Mouse (Mus musculus): ENCODE results near the gene Gm2174.

The Gm2174 gene

DNA sequence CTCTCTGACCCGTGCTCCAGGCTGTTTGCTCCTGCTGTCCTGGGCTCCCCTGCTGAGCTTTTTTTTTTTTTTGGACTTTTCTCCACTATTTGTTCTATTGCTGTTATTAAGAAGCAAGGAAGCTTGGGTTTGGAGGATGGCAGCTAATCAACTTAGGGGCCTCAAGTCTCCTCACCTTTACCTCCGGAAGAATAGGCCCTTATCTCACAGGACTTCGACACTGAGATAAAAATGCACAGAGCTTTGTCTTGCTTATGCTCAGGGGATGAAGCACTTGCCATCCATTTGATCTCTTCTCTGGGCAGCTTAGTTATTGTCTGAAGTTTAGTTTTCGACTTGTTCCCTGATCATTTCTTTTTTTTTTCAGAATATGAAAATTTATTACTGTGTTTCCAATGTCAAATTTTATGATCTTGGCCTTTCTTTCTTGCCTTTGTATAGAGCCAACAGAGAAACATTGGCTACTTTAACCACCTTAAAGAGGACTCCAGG lies at the start of gene Gm2174:
TSS of gene Gm2174 (plus strand) at position 442 of the 492 bp plus-strand sequence.
- in situ Hi-C loops (cut with MboI, MseI), result no loop called here

DNA sequence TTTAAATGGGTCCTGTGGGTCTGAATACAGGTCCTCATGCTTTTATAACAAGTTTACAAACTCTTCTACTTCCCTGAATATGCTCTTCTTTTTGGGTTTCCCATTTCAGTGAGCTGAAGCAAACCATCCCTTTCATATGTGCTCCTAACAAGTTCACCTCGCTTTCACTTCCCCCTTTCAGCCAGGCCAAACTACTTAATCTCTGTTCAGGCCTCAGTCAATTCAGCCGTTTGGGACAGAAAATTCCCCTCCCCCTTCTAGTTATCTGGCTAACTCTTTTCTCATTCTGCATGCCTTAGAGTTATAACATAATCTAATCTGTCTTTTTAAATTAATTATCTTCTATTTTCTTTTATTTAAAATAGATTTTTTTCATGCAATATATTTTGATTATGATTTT lies 43.1 kb upstream of the Gm2174 start:
- in situ Hi-C loops (cut with MboI, MseI), result no loop called here

DNA sequence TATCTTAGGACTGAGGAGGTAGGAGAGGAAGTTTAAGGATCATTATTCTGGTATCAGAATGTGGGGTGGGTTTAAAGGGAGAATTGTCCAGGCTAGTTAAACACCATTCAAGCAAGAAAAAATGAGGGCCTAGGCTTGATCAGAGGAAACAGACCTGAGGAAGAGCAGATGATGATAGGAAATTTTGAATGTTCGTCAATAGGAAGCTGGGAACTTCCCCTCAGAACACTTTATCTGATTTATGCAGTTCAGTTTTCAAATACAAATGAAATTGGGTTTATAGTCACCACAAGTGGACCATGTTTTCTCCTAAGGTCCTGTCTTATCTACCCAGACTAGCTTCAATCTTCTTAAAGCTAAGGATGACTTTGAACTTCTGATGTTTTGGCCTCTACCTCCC lies 42.3 kb upstream of the Gm2174 start:
- in situ Hi-C loops (cut with MboI, MseI), result no loop called here

DNA sequence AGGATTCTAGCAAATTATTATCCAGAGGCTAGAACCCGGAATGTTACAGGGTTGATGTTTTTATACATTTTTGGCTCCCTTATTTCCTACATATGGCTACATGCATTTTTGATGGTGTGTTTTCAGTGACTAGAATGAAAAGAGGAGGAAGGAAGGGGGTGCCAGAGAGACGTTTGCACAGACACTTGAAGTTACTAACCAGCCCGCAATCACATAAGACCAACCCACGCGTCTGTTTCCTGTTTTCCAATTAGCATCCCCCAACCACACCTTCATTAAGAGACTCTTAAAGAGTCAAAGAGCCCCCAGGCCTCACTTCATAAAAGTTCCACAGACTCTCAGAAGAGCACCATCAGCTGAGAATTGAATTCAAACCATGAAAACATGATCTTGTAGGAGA lies 41.6 kb upstream of the Gm2174 start:
- in situ Hi-C loops (cut with MboI, MseI), result no loop called here

DNA sequence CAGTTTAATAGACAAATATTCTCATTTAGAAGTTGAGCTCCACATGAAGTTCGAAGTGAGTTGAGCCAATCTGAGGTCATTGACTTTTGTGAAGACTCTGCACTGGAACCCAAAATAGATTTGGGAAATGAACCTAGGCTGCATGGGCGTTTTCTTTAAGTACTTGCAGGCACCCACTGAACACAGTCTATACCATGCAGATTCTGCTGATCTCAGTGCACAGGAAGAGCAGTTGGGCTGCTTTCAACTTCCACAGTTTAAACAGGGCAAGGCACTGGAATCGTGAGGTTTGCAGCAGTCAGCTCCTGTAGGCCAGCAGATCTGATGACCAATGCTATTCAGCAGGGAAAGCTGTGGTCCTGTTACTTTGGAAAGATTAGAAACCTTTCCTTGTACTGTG lies 31.5 kb upstream of the Gm2174 start:
- in situ Hi-C loops (cut with MboI, MseI), result no loop called here

DNA sequence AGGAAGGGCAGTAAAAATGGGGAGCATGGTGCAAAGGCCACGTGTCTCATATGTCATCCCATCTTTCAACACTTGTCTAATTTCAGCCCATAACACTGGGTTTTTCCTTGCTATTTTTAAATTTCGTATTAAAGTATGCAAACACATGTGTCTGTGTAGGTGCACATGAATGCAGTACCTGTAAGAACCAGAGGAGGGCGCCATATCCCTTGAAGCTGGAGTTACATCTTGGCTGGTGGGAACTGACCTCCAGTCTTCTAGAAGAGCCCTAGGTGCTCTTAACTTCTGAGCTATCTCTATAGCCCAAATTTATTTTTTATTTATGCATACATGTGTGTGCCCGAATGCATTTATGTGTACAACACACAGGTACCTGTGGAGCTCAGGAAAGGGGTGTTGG lies 30.2 kb upstream of the Gm2174 start:
- in situ Hi-C loops (cut with MboI, MseI), result no loop called here

DNA sequence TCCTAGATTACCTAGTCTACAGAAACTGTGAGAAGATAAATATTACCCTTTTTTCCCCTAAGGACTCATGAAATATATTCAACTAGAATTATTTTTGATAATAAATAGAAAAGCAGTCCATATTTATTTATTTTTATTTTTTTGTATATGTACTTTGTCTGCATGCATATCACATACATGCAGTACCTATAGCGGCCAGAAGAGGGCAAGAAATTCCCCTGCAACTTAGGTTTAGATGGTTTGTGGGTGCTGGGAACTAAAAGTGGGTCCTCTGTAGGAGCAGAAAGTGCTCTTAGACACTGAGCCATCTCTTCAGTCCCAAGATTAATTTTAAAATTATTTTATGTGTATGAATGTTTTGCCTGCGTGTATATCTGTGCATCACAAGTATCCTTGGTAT lies 17.2 kb upstream of the Gm2174 start:
- in situ Hi-C loops (cut with MboI, MseI), result no loop called here

DNA sequence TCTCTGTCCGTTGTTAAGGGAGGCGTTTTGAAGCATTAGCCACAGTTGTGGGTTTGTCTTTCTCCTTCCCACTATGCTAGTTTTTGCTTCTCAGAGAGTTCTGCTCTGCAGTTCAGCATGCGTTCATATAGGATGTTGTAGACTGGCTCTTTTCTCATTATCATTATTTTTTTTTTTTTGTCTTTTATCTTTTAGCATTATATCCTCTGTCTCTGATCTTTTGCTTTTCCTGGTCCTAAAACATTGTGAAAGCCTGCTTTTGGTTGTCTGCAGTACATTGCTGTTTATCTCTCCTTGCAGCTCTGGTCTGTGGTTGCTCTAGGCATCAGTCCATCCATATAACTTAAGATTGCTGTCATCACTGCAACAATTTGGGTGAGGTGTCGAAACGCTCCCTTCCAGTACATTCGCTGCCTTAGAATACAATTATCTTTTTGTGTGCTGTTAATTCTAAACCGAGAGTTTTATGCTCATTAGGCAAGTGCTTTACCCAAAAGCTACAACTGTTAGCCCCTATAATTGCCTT lies 11.9 kb upstream of the Gm2174 start:
- in situ Hi-C loops (cut with MboI, MseI), result no loop called here

DNA sequence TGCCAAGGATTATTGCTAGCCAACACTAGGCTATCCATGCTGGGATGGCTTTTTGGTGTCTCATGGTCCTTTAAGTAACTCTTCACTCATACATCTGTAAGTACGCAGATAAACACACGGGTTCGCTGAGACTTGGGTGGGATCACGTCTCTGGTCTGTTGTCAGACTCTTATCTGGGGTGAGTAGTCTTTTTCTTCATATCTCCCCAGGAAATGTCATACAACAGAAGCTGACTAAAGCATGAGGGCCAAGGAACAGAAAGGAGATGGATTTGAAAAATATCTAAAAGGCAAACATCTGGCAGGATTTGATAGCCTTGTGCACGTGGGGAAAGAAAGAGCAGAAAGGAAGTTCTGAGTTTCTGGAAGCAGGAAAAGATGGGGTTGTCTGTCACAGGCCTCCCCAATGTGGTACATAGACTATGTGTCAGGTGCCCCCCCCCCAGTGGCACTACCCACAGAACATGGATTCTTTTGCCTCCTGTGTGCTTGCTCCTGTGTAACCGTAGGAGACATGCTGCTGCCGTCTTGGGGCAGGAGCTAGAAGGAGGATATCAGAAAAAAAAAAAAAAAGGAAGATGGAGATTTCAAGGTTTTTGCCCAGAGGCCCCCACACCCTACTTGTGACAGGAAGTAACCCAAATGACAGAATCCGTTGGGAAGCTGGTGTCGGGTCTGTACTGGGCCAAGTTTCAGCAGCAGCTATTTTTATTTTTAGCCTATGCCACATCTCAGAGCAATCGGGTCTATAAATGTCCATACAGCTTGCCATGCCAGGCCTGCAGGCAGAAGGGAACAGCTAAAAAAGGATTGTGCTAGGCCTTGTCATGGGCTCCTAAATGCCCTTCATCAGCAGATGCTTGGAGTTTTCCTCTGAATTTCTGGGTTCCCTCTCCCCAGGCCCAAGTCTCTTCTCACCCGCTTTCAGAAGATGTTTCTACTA lies 1.0 kb upstream of the Gm2174 start:
- in situ Hi-C loops (cut with MboI, MseI), result no loop called here

DNA sequence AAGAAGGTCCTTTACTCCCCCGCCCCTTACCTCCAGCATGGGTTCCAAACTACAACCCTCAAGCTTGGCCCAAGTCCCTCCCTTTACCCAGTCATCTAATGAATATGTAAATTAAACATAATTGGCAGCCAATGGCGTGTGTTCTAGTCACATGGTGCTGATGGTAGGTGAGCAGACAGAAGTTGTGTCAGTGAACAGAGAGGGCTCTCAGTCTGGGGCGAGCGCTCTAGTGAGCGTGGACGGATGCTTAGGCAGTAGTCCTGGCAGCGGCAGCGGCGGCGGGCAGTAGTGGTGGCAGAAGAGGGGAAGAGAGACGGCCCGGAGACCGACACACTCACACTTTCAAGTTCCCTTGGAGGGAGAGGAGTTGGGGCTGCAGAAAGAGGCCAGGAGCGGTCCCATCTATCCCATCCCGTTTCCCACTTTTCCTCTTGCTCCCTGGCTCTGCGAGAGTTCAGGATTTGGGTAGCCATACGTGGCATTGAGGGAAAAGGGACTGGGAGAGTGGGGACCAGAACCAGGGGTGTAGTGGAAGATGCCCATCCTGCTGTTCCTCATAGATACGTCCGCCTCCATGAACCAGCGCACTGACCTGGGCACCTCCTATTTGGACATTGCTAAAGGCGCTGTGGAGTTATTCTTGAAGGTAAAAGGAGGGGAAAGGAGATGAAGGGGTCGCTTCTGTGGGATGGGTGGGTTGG lies 7.1 kb downstream of the Gm2174 start, which contains the start of gene Ints6l:
TSS of gene Ints6l (plus strand) at position 187 of the 701 bp plus-strand sequence.
- in situ Hi-C loops (cut with MboI, MseI), result loop anchor here (10.0 kb wide), 1 partner anchor 140 kb away; the partner anchor contains the start of gene Mmgt1

DNA sequence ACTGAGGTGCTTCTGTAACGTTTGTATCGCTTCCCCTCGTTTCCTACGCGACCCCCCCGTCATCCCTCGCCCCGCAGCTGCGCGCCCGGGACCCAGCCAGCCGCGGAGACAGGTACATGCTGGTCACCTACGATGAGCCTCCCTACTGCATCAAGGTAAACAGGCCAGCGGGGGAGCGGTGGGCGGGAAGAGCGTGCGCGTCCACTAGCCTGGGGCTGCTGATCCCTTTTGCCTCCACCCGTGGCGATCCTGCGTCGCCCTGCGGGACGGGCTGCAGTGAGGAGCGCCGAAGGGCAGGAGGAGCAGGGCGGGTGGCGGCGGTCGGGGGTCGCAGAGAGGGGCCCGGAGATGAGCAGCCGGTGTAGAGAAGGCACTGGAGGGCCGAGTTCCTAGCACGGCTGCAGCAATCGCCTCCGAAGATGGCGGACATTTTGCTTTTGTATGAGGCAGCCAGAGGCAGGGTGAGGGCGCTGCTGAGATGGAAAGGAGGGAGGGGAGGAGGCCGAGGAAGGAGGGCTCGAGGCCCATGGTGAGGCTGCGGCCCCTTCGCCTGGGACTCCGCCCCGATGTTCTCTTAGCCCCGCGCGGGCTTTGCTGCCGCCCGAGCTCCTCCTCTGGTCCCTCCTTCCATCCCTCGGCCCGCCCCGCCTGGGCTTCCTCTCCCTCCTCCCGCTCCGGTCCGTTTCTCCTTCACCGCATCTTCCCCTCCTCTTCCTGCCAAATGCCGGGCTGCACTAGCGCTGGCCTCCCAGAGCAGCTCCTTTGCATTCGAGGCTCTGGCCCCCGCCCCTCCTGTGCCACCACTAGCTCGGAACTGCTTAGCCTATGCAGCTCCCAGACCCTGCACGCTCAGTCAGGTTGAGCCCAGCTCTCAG lies 7.8 kb downstream of the Gm2174 start:
- in situ Hi-C loops (cut with MboI, MseI), result loop anchor here (10.0 kb wide), 1 partner anchor 139 kb away; the partner anchor contains the start of gene Mmgt1

DNA sequence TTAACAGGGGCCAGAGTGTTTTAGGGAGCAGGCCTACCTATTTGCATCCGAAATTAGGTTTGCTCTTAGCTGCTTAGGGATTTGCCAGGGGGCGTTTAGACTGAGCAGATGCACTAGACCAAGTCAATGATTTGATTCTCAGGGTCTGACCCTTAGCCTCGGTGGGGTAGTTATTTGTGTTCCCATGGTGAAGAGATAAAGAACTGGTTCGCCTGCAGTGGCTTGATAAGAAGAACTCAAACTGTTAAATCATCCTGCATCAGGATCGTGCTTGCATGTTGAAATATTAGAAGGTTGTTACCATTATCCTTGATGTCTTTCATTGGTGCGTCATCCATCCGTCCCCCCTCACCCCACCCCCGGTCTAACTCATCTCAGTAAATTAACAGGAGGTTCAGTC lies 8.6 kb downstream of the Gm2174 start:
- in situ Hi-C loops (cut with MboI, MseI), result loop anchor here (10.0 kb wide), 1 partner anchor 138 kb away; the partner anchor contains the start of gene Mmgt1

DNA sequence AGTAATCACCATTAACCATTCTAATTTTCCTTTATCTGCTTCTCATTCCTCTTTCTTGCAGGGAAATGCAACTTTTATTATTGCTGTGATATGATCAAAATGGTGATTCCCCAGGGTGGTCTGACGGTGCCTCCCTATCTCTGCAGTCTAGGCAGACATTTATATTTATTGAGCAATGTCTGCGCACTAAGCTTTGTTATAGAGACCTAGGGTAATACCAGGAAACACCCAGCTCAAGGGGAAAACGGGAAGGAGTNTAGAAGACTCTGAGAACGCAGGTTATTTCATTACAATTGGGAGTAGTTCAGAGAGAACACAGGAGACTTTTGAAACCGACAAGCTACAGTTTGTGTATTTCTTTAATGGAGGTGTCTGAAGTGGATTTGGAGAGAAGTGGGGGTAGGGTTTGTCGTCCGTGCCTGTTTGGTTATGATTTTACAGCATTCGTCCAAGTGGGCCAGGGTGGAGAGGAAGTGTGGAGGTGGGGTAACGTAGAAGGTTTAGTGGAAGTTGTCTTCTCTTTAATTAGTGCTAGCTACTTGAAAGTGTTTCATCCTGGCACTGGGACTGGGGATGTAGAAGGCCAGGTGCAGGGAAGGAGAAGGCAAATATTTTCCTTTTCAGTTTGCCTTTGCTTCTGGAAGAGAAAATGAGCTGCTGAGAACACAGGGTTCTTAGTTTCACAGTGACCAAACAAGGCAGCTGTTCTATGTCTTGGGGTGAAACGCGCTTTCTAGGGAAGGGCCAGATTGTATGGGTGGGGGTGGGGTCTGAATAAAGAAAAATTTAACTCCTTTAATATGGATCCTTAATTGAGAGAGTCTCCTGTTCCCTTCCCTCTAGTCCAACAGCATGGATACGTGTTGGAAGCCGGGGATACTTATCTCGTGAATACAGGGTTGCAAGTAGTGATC lies 14.5 kb downstream of the Gm2174 start:
- in situ Hi-C loops (cut with MboI, MseI), result no loop called here

DNA sequence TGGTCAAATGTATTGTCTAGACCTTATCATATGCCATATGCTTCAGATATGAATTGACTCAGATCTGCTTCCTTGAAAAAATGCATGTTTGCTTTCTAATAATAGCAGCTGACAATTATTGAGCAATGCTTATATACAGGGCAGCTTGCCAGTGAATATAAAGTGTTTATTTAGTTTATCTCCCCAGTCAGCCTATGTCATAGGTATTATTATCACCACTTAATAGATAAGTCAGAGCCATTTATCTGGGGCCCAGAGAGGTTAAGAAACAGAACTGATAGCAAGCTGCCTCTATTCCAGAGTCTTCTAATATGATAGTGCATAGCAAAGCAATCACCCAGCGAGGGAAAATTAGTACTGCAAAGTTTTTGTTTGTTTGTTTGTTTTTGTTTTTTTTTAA lies 17.1 kb downstream of the Gm2174 start:
- in situ Hi-C loops (cut with MboI, MseI), result no loop called here

DNA sequence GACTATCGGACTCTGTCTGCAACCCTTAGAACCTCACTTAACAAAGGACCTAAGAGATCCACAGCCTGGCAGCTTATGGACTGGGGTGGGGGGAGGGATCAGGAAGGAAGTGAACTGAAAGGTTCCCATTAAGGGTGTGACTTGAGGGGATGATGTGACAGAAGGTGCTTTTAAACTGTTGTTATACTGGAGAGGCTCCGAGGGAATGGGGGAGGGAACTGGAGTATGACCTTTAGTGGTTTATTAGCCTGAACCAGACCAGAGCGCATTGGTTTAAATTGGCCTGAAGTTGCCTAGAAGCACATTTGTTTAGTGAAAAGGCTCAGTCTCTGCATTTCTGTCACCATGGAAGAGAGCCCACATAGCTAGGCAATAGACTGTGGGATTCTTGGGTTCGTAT lies 19.9 kb downstream of the Gm2174 start:
- in situ Hi-C loops (cut with MboI, MseI), result no loop called here

DNA sequence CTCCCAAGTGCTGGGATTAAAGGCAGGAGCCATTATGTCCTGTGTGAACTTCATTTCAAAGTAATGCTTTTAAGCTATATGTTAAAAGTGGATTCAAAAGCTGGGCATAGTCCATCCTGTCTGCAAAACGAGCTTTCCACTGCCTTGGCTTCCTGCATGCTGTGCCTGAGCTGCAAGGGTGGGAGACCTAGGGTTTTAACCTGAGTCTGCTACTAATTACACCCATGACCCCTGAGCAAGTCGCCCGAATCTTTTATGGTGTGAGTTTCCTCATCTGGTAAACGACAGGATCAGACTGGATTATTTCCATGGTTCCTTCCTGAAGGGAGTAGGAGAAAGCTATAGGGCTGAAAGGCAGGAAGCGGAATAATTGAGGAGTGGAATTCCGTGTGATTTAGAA lies 20.7 kb downstream of the Gm2174 start:
- in situ Hi-C loops (cut with MboI, MseI), result no loop called here

DNA sequence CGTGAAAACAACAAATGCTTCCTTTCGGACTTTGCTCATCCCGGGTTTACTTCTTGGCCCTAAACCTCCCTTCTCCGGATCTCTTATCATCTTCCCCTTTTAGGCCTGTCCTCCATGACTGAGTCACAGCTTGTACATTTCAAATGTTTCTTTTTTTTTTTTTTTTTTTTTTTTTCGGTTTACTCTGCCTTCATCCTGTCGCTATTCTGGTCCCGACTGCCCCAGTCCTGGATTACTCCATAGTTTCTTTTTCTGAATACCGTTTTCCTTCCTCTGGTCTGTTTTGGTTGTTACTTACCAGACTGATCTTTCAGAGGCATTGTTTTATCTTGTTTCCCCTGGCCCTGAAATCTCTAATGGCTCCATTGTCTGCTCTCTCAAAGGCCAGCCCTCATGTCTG lies 26.3 kb downstream of the Gm2174 start:
- in situ Hi-C loops (cut with MboI, MseI), result no loop called here

DNA sequence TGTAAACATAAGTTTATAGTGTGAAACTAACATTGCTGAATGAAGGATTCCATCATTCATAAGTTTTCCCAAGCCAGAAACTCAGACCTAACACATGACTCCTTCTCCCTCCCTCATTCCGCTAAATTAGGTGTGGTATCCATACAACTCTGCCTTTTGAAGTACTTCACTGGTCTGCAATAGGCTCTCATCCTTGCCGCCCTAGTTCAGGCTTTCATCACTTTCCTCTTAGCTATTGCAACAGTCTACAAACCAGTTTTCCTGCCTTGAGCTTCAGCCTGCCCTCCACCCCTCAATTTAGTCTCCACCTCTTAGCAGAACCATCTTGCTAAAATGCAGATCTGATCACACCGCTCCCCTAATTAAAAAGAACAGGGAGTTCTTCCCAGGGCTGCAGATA lies 29.8 kb downstream of the Gm2174 start:
- in situ Hi-C loops (cut with MboI, MseI), result no loop called here

DNA sequence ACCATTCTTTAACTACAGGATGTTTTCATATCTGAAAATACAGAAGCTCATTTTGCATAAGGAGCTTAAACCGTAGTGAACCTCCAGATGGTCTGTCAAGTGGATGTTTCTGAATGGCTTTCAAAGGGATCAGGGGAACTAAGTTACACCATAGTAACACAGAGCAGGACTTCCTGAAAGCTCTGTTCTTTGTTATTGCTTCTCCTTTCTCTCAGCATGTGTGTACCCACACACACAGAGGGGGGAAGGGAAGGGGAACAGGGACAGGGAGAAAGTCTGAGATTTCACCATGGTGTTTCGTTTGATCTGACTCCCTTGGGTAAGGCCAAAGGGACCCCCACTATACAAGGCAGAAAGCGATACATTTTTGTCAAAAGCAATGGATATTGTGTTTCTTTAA lies 34.1 kb downstream of the Gm2174 start:
- in situ Hi-C loops (cut with MboI, MseI), result no loop called here

DNA sequence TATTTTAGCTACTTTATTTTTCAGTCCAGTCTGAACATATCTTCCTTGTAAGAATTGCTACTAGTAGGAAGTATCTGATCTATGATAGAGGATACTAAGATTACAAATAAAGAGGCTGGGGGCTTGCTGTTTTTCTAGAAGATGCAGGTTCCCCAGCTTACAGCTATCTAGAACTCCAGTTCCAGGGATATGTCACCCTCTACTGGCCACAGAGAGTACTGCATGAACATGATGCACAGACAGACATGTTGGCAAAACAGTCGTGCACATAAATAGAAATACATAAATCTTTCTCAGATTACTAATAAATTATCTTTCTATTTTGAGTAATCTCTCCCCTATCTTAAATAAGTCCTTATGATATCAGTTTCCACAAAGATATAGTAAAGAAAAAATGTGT lies 42.0 kb downstream of the Gm2174 start:
- in situ Hi-C loops (cut with MboI, MseI), result no loop called here
